Mouse (Mus musculus) kidney, postnatal 0 days (tissue): ENCODE measurements around the gene Dmwd. TPM values are rescaled to one million over a fixed set of nuclear protein-coding genes. Genes with fewer than 3 reads are reported as not detected.

Experiments used
- ATAC-seq: fragments of 200-750 bp; cut with Nextera tagmentation; replicated peaks from 2 replicates; pipeline ENCODE4 v1.8.0; 2017; ENCODE audit warnings: low read depth, moderate number of reproducible peaks, moderate TSS enrichment, moderate library complexity; ENCODE audit not compliant: low FRiP score
- DNase-seq: peaks from one replicate; pipeline ENCODE4 v3.0.0-alpha.2; 2016; ENCODE audit warnings: low spot score
- H3K27ac ChIP-seq: fragments of 300-500 bp; sonication (generic); 2 replicates; pipeline ENCODE4 v1.5.1; 2014; ENCODE audit warnings: mild to moderate bottlenecking
- H3K27me3 ChIP-seq: fragments of 300-500 bp; sonication (generic); 2 replicates; pipeline ENCODE4 v1.6.1; 2014; ENCODE audit warnings: low read length, mixed read lengths; ENCODE audit not compliant: insufficient read depth
- H3K36me3 ChIP-seq: fragments of 300-500 bp; sonication (generic); 2 replicates; pipeline ENCODE4 v1.6.1; 2014; ENCODE audit warnings: low read length, mixed read lengths; ENCODE audit not compliant: insufficient read depth
- H3K4me1 ChIP-seq: fragments of 300-500 bp; sonication (generic); replicated peaks from 2 replicates; pipeline ENCODE4 v1.6.1; 2014; ENCODE audit warnings: antibody characterized with exemption, low read length, mixed read lengths; ENCODE audit not compliant: insufficient read depth
- H3K4me2 ChIP-seq: fragments of 300-500 bp; sonication (generic); 2 replicates; pipeline ENCODE4 v1.6.1; 2014; ENCODE audit warnings: mild to moderate bottlenecking, low read length, moderate library complexity, mixed read lengths
- H3K4me3 ChIP-seq: fragments of 300-500 bp; sonication (generic); replicated peaks from 2 replicates; pipeline ENCODE4 v1.5.1; 2014; ENCODE audit warnings: low read depth, low read length
- H3K9ac ChIP-seq: fragments of 300-500 bp; sonication (generic); 2 replicates; pipeline ENCODE4 v1.6.1; 2014; ENCODE audit warnings: low read depth, low read length
- H3K9me3 ChIP-seq: fragments of 300-500 bp; sonication (generic); replicated peaks from 2 replicates; pipeline ENCODE4 v1.6.1; 2016; ENCODE audit warnings: low read length, inconsistent platforms, mixed read lengths
- CTCF ChIP-seq: IDR thresholded peaks from 2 replicates; pipeline ENCODE4 v1.5.1; 2016; ENCODE audit warnings: antibody characterized with exemption, low read depth, mild to moderate bottlenecking, moderate library complexity
- WGBS: fragments of 180-500 bp; shearing (Covaris S2); extraction: QIAGEN DNeasy Blood & Tissue Kit; methylation state at CpG from one replicate; pipeline ENCODE4 v1.1.7; 2014; 5-methylcytosine and 5-hydroxymethylcytosine counted together
- polyA plus RNA-seq: library from polyadenylated mRNA; unstranded; fragments of >200 nt; fragmentation: Nextera tagmentation; extraction: Ambion mirVana; gene quantifications from 2 replicates; pipeline ENCODE4 v1.2.1, GENCODE M21; 2015

Gene Dmwd
- 12.2 and 16.9 TPM in 2 replicates for polyA plus RNA-seq

GRCm38 (mm10) chr7:19075723-19076585 lies at the start of gene Dmwd:
Gene Dmwd, plus strand, starts transcription at chr7:19076227.
- no peak for TF ChIP-seq CTCF
- Histone ChIP-seq H3K9ac (peak within 1 kb of the TSS; percentile 99), H3K27ac (peak within 1 kb of the TSS; percentile 92), H3K9me3 (no peaks in the 10 kb centered on the region), H3K4me3 (peak within 1 kb of the TSS; percentile 72), H3K4me2 (peak within 1 kb of the TSS; percentile 81), H3K27me3 (no peaks in the 10 kb centered on the region), H3K36me3 (peaks cover 14% of the 10 kb centered on the region), H3K4me1 (peaks cover 11% of the 10 kb centered on the region)
- ATAC-seq, result peak; percentile 99
- DNase-seq, result peak; percentile 99
- WGBS, result under 1% methylated on average over 89 of the region's 91 CpGs

DNA sequence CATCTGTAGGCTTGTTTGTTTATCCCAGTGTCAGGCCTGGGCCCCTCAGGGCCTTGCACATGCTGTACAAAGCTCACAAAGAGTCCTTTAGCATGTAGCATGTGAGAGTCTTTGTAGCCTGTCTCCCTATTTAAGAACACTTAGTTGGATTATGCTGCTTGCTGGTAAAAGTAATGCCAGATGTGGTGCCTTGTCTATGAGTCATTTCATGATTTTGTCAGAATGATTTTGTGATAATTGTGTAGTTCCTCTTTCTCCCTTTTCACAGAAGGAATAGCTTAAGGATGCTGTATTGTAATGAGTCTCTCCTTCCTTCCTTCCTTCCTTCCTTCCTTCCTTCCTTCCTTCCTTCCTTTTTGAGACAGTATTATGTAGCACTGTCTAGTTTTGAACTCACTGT lies 48.0 kb upstream of the Dmwd start:
- Histone ChIP-seq H3K9me3 (no peaks in the 10 kb centered on the region), H3K36me3 (peaks cover 34% of the 10 kb centered on the region), H3K4me3 (no peak overlapping the region), H3K9ac (no peak overlapping the region), H3K27me3 (peaks cover 7% of the 10 kb centered on the region; the same call in 1 of the 2 replicates), H3K4me1 (0 out of 2 replicates have a peak, but pooled peaks cover 9% of the 10 kb centered on the region), H3K27ac (no peak overlapping the region), H3K4me2 (no peak overlapping the region)
- ATAC-seq (no peak), DNase-seq (no peak)
- TF ChIP-seq CTCF, result no peak

DNA sequence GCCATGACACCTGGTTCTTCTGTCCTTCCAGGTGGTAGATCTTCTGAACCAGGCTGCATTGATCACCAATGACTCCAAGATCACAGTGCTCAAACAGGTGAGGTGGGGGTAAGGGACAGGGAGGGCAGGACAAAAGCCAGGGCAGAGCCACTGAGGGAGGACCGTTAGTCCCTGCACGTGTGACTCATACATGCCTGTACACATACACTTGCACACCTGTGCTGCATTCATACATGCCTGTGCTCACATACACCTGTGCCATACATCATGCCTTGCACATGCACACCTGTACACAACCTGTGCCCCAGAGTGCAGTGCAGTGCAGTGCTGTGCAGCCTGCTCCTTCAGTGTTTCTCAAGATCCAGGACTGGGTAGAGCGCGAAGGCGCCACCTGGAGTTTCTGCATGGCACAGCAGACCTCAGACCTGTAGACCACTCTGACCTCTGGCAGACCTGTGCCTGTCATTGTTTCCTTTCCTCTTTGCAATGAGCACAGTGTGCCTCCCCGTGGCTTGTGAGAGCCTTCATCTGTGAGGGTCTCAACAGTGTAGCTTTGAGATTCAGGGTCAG lies 46.9 kb upstream of the Dmwd start:
- DNase-seq (peak; percentile 70), ATAC-seq (peak; percentile 55)
- Histone ChIP-seq H3K27ac (no peak overlapping the region), H3K4me1 (0 out of 2 replicates have a peak, but pooled peaks cover 9% of the 10 kb centered on the region), H3K9me3 (no peaks in the 10 kb centered on the region), H3K4me3 (no peak overlapping the region), H3K9ac (no peak overlapping the region), H3K36me3 (peaks cover 40% of the 10 kb centered on the region), H3K27me3 (no peaks in the 10 kb centered on the region), H3K4me2 (no peak overlapping the region)
- peak; percentile 76 for TF ChIP-seq CTCF
- 62% methylated on average over 6 of the region's 6 CpGs for WGBS

GRCm38 (mm10) chr7:19031641-19032040 lies 44.4 kb upstream of the Dmwd start:
- Histone ChIP-seq H3K27me3 (no peaks in the 10 kb centered on the region), H3K4me1 (no peaks in the 10 kb centered on the region), H3K27ac (no peak overlapping the region), H3K4me3 (no peak overlapping the region), H3K9me3 (no peaks in the 10 kb centered on the region), H3K36me3 (peaks cover 64% of the 10 kb centered on the region), H3K9ac (no peak overlapping the region), H3K4me2 (no peak overlapping the region)
- no peak for TF ChIP-seq CTCF
- 85% methylated on average over 4 of the region's 4 CpGs for WGBS
- DNase-seq, result no peak
- ATAC-seq, result no peak; the same call in 1 of the 2 replicates

- no peaks in the 10 kb centered on the region for H3K4me1 ChIP-seq
- H3K27me3 ChIP-seq, result no peaks in the 10 kb centered on the region
- H3K9me3 ChIP-seq, result no peaks in the 10 kb centered on the region
- ATAC-seq (no peak), DNase-seq (no peak)
- WGBS, result 96% methylated on average over 6 of the region's 6 CpGs
- no peak overlapping the region for H3K4me2 ChIP-seq
- H3K9ac ChIP-seq, result no peak overlapping the region
- H3K4me3 ChIP-seq, result no peak overlapping the region
- H3K36me3 ChIP-seq, result peaks cover 91% of the 10 kb centered on the region
- no peak for TF ChIP-seq CTCF
- no peak overlapping the region for H3K27ac ChIP-seq
Measured at GRCm38 (mm10) chr7:19044616-19045015, 31.4 kb upstream of the Dmwd start.

DNA sequence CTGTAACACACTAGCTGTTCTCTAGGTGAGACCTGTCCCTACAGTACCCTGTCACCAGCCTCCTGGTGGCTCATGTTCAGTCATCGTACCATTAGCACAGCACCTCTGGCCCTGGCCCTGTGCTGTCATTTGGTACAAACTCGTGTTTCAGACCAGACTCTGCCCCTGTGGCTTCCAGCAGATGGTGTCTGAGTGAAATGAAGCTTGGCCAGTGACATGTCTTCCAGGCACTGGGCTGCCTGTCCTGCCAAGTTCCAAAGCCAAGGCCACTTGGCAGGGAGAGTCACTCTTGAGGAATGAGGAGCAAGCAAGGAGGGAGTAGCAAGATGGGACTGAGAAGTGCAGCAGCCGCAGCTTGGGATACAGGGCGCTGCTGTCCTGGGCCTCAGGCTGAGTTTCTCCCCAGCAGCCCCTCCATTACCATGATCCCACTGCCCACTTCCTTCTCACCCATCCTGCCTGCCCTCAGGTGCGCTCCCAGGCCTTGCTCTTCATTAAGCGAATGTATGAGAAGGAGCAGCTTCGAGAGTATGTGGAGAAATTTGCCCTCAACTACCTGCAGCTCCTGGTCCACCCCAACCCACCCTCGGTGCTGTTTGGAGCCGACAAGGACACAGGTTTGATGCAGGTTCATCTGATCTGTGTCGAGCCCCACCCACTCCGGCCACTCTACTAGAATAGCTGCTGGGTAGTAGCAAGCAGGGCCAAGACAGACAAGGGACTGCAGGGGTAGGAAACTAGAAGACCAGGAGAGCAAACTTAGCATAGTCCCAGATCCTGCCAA lies 29.5 kb upstream of the Dmwd start:
- H3K4me1 ChIP-seq, result no peaks in the 10 kb centered on the region
- no peak overlapping the region for H3K27ac ChIP-seq
- no peak for TF ChIP-seq CTCF
- no peaks in the 10 kb centered on the region for H3K9me3 ChIP-seq
- DNase-seq (no peak), ATAC-seq (no peak)
- H3K27me3 ChIP-seq, result no peaks in the 10 kb centered on the region
- H3K4me2 ChIP-seq, result no peak overlapping the region
- peaks cover 87% of the 10 kb centered on the region for H3K36me3 ChIP-seq
- no peak overlapping the region for H3K4me3 ChIP-seq
- 91% methylated on average over 11 of the region's 11 CpGs for WGBS
- H3K9ac ChIP-seq, result no peak overlapping the region
